Mouse (Mus musculus) frontal cortex, postnatal 14 days (tissue): ENCODE measurements around the gene Rlim.
A peak's percentile ranks its signal among the peaks of the same experiment; 100 is the strongest.

Experiments used
- DNase-seq, 2 experiments: peaks; one replicate each; pipeline ENCODE4 v3.0.0; 2022; ENCODE audit warnings: low spot score in 2 of 2

The Rlim gene

DNA sequence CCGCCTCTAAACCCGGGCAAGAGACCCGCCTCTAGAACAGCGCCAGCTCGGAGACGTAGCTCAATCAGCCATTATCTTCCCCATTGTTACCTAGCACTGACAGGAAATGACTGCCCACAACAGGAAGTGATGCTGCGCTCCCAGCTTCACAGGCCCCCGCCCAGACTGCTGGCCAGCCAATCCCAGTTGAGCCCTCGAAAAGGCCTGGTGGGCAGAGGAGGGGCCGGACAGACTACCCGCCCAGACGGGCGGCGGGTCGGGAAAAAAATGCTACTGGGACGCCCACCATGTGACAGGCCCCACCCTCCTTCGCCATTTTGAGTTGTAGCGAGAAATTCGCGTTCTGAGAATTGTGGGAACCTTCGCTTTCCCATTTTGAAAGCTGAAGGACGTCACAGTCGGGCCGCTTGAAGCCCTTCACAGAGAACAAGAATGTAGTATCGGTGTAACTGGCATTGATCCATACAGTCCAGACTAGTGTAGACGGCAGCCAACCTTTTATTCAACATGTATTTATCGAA, at the start of gene Rlim:
Gene Rlim, minus strand, starts transcription at position 116 of the 521 bp plus-strand sequence.
- peak; percentile 84 to 91 for DNase-seq

DNA sequence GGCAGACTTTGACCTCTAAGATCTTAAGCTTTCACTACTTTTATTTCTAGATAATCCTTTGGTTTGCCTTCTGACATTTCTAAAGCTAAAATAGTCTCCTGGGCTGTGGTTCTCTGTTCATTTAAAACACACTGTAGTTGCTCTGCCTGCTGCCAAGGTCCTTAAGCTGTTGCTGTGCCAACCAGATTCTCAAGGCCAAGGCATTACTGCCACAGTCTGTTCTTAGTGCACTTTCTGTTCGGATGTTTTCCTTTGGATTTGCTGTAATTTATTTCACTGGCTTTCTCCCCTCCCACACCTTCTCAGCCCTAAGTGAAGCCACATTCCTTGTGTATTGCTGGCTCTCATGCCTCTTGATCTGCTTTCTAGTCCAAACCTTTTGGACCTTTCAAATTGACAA, 36.1 kb upstream of the Rlim start:
- DNase-seq = no peak

- DNase-seq = no peak
Observed at GRCm38 (mm10) chrX:104015048-104015447, 34.0 kb upstream of the Rlim start.

GRCm38 (mm10) chrX:104013318-104013811, 32.3 kb upstream of the Rlim start:
- DNase-seq = no peak

DNA sequence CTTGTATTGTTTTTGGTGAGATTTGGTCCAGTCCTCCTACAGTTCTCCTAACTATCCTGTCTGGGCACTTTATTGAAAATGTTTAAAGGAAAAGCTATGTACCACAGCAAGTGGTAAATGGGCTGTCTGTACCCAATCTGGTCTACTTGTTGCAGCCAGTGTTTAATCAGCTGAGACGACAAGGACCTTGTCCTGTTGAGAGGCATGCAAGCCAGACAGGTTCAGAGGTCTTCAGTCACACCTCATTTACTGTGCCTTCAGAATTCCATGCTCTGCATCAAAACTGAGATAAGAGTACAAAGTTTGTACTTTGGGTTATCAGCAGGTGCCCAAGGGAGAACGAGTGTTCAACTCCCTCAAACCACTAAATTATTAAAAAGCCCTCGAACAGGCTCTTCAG, 13.7 kb upstream of the Rlim start:
- no peak for DNase-seq

- DNase-seq = no peak
Observed at GRCm38 (mm10) chrX:103993864-103994263, 12.8 kb upstream of the Rlim start.

DNA sequence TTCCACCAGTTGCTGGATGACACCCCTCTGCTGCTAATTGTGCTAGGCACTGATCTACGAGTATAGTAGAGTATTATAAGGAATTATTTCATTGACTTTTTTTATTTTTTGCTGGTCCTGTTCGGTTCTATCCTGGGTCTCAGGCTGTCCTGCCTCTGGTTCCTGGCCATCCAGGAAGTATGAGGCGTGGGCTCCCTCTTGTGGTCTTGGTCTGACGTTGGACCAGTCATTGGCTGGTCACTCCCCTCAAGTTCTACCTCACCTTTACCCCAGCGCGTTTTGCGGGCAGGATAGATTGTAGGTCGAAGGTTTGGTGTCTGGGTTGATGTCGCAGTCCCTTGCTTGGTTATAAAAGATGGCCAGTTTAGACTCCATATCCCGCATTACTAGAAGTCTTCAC, 10.6 kb upstream of the Rlim start:
- no peak for DNase-seq

- no peak for DNase-seq
Observed at GRCm38 (mm10) chrX:103990392-103990791, 9.3 kb upstream of the Rlim start.

- no peak for DNase-seq
Observed at GRCm38 (mm10) chrX:103987215-103987964, 6.3 kb upstream of the Rlim start.

- no peak for DNase-seq
Observed at GRCm38 (mm10) chrX:103986159-103986558, 5.1 kb upstream of the Rlim start.

GRCm38 (mm10) chrX:103984992-103985391, 3.9 kb upstream of the Rlim start:
- no peak for DNase-seq

GRCm38 (mm10) chrX:103981806-103982205, 722 bp upstream of the Rlim start:
- no peak for DNase-seq

GRCm38 (mm10) chrX:103980590-103981168, 405 bp downstream of the Rlim start:
- DNase-seq = peak in 1 of 2 experiments; percentile 5

DNA sequence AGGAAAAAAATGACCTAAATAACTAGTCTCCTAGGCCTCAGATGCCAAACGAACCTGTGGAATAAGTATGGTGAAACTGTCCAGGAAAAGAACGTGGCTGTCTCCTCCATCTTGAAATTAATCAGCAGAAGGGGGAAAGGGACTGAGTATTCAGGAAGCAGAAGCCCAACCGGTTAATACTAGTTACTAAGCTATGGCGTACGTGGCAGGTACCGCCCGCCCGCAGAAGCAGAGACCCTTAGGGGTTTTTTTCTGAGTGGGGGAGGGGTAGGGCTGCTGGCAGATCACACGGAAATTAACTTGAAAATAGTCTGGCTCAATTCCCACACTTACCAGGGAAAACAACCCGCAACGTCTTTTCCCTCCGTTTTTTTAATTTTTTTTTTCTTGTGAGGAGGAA, 1.0 kb downstream of the Rlim start:
- DNase-seq = no peak

- DNase-seq = no peak
Observed at GRCm38 (mm10) chrX:103939701-103940100, 41.4 kb downstream of the Rlim start.

- no peak for DNase-seq
Observed at GRCm38 (mm10) chrX:103937333-103937732, 43.8 kb downstream of the Rlim start.

GRCm38 (mm10) chrX:103922436-103922835, 58.6 kb downstream of the Rlim start:
- no peak for DNase-seq

DNA sequence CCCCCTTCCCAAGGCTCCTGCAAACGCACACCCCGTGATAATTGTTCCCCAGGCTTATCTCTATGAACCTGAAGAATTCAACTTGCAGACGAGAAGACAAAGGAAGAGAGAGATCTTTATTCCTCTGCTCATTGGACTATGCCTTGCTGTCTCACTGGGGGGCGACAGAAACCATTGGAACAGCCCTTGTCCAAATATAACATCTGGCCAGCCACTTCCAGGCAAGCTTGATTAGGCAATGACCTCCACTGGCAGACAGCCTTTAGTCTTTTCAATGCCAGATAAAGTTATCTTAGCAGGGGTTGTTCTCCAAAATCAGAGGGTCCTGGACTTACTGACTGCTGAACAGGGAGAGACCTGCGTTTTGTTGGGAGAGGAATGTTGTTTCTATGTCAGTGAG, 62.1 kb downstream of the Rlim start:
- no peak for DNase-seq

GRCm38 (mm10) chrX:103914790-103915189, 66.3 kb downstream of the Rlim start:
- peak in 1 of 2 experiments; percentile 12 for DNase-seq
